Mouse (Mus musculus): ENCODE results near the gene Rnh1. TPM values are rescaled to one million over a fixed set of nuclear protein-coding genes. Genes with fewer than 3 reads are reported as not detected.

Rnh1 gene
- polyA plus RNA-seq, 1 experiment from 2014 or later, result 50.0 TPM

DNA sequence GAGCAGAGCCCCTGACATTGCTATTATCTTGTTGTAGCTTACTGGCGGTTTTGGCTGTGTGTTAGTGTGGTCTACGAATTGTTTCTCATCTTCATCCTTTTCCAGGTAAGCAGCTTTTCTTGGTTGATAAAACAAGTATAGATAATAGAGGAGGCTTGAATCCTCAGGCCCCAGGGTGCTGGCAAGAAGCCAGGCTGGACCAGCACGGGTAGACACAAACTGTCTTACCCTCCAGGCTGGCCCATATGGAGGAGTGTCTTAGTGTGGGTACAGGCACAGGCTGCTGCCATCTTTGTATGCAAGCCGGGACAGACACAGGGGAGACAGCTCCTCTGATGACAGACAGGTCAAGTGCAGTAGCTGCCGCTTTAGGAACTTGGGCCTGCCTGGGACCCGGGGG, 25.6 kb downstream of the Rnh1 start:
- no peak for ATAC-seq (ENCODE audit: low FRiP score)
- H3K36me3 ChIP-seq, result peaks cover 41% of the 10 kb centered on the region
- H3K4me2 ChIP-seq, result no peak overlapping the region
- no peaks in the 10 kb centered on the region for H3K27me3 ChIP-seq (replicated peaks)
- no peaks in the 10 kb centered on the region for H3K9me3 ChIP-seq (replicated peaks)
- no peaks in the 10 kb centered on the region for H3K4me1 ChIP-seq
- no peak overlapping the region for H3K9ac ChIP-seq (replicated peaks)
- no peak overlapping the region for H3K27ac ChIP-seq (replicated peaks)
- WGBS, result 79% methylated on average over 6 of the region's 6 CpGs
- no peak overlapping the region for H3K4me3 ChIP-seq (replicated peaks)

DNA sequence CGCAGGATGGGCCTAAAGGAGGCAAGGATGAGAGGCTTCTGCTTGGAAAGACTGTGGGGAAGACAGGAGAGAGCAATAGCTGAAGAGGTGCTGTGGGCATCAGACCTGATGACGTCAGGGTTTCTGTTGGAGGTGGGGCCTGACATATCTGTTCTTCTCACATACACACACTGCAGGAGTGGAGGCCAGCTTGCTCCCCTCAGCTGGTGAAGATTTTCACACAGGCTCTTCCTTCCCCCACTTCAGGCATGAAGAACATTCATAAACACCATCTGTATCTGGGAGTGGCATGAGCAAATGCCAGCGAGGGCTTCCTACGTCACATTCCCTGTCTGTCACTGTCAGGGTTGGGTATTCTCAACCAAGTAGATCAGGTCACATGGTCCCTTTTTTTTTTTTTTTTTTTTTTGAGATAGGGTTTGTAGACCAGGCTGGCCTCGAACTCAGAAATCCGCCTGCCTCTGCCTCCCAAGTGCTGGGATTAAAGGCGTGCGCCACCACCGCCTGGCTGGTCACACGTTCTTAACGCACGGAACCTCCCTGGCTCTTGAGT, 26.5 kb downstream of the Rnh1 start:
- Histone ChIP-seq H3K4me2 (no peak overlapping the region), H3K27ac (replicated peaks) (no peak overlapping the region), H3K27me3 (replicated peaks) (no peaks in the 10 kb centered on the region), H3K4me3 (replicated peaks) (no peak overlapping the region), H3K4me1 (no peaks in the 10 kb centered on the region), H3K9ac (replicated peaks) (no peak overlapping the region), H3K36me3 (peaks cover 40% of the 10 kb centered on the region), H3K9me3 (replicated peaks) (no peaks in the 10 kb centered on the region)
- no peak for ATAC-seq (ENCODE audit: low FRiP score)
- 95% methylated on average over 12 of the region's 12 CpGs for WGBS

GRCm38 (mm10) chr7:141145403-141145802, 27.3 kb downstream of the Rnh1 start:
- no peaks in the 10 kb centered on the region for H3K27me3 ChIP-seq (replicated peaks)
- no peak overlapping the region for H3K4me2 ChIP-seq
- H3K4me1 ChIP-seq, result no peaks in the 10 kb centered on the region
- peaks cover 40% of the 10 kb centered on the region for H3K36me3 ChIP-seq
- ATAC-seq (ENCODE audit: low FRiP score), result no peak
- H3K9me3 ChIP-seq (replicated peaks), result no peaks in the 10 kb centered on the region
- H3K27ac ChIP-seq (replicated peaks), result no peak overlapping the region
- 90% methylated on average over 1 of the region's 1 CpGs for WGBS
- no peak overlapping the region for H3K9ac ChIP-seq (replicated peaks)
- no peak overlapping the region for H3K4me3 ChIP-seq (replicated peaks)

- no peak overlapping the region for H3K9ac ChIP-seq (replicated peaks)
- peaks cover 40% of the 10 kb centered on the region for H3K36me3 ChIP-seq
- no peaks in the 10 kb centered on the region for H3K9me3 ChIP-seq (replicated peaks)
- WGBS, result 90% methylated on average over 3 of the region's 3 CpGs
- no peak overlapping the region for H3K27ac ChIP-seq (replicated peaks)
- no peaks in the 10 kb centered on the region for H3K4me1 ChIP-seq
- no peaks in the 10 kb centered on the region for H3K27me3 ChIP-seq (replicated peaks)
- H3K4me2 ChIP-seq, result no peak overlapping the region
- ATAC-seq (ENCODE audit: low FRiP score), result no peak
- no peak overlapping the region for H3K4me3 ChIP-seq (replicated peaks)
Measured at GRCm38 (mm10) chr7:141144650-141145049, 28.0 kb downstream of the Rnh1 start.

GRCm38 (mm10) chr7:141143861-141144260, 28.8 kb downstream of the Rnh1 start:
- H3K4me1 ChIP-seq, result no peaks in the 10 kb centered on the region
- H3K36me3 ChIP-seq, result peaks cover 46% of the 10 kb centered on the region
- H3K4me3 ChIP-seq (replicated peaks), result no peak overlapping the region
- H3K4me2 ChIP-seq, result no peak overlapping the region
- no peak overlapping the region for H3K27ac ChIP-seq (replicated peaks)
- H3K9me3 ChIP-seq (replicated peaks), result no peaks in the 10 kb centered on the region
- no peaks in the 10 kb centered on the region for H3K27me3 ChIP-seq (replicated peaks)
- ATAC-seq (ENCODE audit: low FRiP score), result no peak
- H3K9ac ChIP-seq (replicated peaks), result no peak overlapping the region
- 91% methylated on average over 2 of the region's 2 CpGs for WGBS

DNA sequence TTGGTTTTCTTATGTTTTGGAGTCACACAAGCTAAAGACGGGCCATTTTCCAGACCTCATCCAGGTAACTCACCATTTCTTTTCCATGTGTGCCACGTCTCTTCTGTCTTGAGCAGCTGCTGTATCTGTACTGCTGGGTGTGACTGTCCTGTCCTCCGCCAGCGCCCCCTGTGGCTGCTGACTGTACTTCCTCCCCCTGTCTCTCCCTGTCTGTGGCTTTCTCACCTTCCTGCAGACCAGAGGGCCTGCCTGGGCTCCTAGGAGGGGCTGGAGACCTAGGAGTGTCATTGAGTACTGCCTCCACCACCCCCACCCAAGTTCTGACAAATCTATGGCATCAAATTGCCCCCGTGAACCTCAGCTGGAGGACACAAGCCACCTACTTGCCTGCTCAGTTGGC, 29.5 kb downstream of the Rnh1 start:
- H3K4me1 ChIP-seq, result no peaks in the 10 kb centered on the region
- H3K27ac ChIP-seq (replicated peaks), result no peak overlapping the region
- H3K9ac ChIP-seq (replicated peaks), result no peak overlapping the region
- peaks cover 51% of the 10 kb centered on the region for H3K36me3 ChIP-seq
- no peak for ATAC-seq (ENCODE audit: low FRiP score)
- H3K27me3 ChIP-seq (replicated peaks), result no peaks in the 10 kb centered on the region
- no peak overlapping the region for H3K4me3 ChIP-seq (replicated peaks)
- no peaks in the 10 kb centered on the region for H3K9me3 ChIP-seq (replicated peaks)
- WGBS, result 61% methylated on average over 5 of the region's 5 CpGs
- H3K4me2 ChIP-seq, result no peak overlapping the region

GRCm38 (mm10) chr7:141141326-141141725, 31.3 kb downstream of the Rnh1 start:
- 88% methylated on average over 4 of the region's 4 CpGs for WGBS
- Histone ChIP-seq H3K27ac (replicated peaks) (no peak overlapping the region), H3K4me3 (replicated peaks) (no peak overlapping the region), H3K9me3 (replicated peaks) (no peaks in the 10 kb centered on the region), H3K4me1 (no peaks in the 10 kb centered on the region), H3K36me3 (peaks cover 56% of the 10 kb centered on the region), H3K4me2 (no peak overlapping the region), H3K27me3 (replicated peaks) (no peaks in the 10 kb centered on the region), H3K9ac (replicated peaks) (no peak overlapping the region)
- ATAC-seq (ENCODE audit: low FRiP score), result no peak

DNA sequence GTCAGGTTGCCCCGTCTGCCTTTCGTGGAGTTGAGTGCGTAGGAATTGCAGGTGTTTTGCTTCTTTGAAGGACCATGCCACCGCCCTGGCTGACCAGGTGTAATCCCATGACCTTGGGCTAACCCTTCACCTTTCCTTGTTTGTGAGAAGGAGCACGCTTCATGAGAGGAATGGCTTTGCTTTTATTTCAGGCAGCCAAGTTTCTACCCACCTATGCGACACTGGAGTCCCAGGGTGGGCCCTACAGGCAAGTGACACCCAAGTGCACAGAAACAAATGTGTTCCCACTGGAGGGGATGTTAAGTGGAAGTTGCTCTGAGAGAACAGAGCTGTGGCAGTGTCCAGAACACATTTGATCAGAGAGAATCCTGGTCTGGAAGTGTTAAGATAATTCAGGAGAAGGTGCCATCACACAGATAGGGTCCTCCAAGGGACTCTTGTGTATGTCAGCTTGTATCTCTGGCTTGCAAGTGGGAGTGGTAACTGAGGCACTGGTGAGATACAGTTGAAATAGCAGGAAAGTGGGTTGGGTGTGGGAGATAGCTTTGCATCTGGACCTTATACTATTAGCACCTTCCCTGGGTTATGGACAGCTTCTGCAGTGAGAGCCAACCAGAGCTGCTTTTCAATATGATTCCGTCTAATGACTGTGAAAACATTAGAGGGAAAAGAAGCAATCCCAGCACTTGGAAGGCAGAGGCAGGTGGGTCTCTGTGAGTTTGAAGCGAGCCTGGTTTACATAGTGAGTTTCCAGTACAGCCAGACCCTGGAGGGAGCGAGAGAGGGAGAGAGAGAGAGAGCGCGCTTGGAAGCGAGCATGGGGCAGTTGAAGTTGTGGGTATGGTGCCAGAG, 40.5 kb downstream of the Rnh1 start:
- no peak for ATAC-seq (ENCODE audit: low FRiP score)
- 56% methylated on average over 12 of the region's 12 CpGs for WGBS
- H3K27ac ChIP-seq (replicated peaks), result no peak overlapping the region

DNA sequence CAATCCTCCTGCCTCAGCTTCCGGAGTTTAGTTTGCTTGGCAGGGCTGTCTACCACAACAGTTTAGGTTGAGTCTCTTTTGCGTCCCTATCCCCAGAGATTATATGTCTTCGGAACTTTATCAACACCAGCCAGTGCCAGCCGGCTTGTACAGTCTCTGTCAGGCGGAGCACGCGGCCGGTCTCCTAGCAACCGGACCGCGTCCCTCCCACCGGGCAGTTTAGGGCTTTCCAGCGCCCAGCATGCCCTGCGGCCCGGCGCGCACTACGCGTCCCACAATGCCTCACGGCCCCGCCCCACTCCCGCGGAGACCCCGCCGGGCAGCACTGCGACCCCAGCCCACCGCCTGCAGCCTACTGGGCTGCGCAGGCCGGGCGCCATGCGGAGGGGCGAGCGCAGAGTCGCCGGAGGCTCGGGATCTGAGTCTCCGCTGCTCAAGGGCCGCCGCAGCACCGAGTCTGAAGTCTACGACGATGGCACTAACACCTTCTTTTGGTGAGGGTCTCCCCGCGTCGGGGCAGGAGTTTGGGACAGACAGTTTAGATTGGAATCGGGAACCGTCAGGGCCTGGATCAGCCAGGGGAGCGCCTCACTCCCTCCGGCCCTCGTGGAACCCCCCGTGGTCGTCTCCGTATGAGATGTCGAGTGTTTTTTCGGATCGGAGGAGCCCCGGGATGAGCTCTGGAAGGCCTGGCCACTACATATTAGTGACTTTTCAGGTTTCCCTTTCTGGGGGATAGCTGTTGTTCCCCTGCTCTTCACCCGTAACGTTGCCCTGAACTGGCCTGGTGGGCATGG, 41.4 kb downstream of the Rnh1 start:
- Histone ChIP-seq H3K4me1 (peaks cover 19% of the 10 kb centered on the region), H3K4me2 (peak overlapping the region; percentile 89), H3K36me3 (peaks cover 11% of the 10 kb centered on the region), H3K9ac (replicated peaks) (peak overlapping the region; percentile 84), H3K4me3 (replicated peaks) (peak overlapping the region; percentile 89), H3K27ac (replicated peaks) (peak overlapping the region; percentile 73; the same call in 1 of the 2 replicates), H3K27me3 (replicated peaks) (no peaks in the 10 kb centered on the region), H3K9me3 (replicated peaks) (no peaks in the 10 kb centered on the region)
- ATAC-seq (ENCODE audit: low FRiP score), result peak; percentile 99
- WGBS, result under 1% methylated on average over 59 of the region's 59 CpGs

More for the DNA sequence above, 40.5 kb downstream of the Rnh1 start:
- peak overlapping the region; percentile 89 for H3K4me3 ChIP-seq (replicated peaks)
- H3K9ac ChIP-seq (replicated peaks), result peak overlapping the region; percentile 84
- peak overlapping the region; percentile 89 for H3K4me2 ChIP-seq
- no peaks in the 10 kb centered on the region for H3K9me3 ChIP-seq (replicated peaks)
- no peaks in the 10 kb centered on the region for H3K27me3 ChIP-seq (replicated peaks)
- peaks cover 19% of the 10 kb centered on the region for H3K4me1 ChIP-seq
- peaks cover 20% of the 10 kb centered on the region for H3K36me3 ChIP-seq

DNA sequence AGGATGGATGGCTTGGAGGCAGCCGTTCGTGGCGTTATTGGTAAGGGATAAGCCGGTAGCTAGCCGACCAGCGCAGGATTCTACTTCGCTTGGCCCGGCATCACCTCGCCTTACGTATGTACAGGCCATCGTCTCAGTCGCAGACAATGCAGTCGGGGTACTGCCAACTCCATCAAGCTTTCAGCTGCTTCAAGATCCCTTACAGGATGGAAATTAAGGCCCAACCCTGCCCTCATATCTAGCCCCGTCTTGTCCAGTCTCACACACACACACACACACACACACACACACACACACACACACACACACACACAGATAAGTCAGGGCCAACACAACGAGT, 49.2 kb downstream of the Rnh1 start:
- Histone ChIP-seq H3K9ac (replicated peaks) (peak overlapping the region; percentile 67), H3K4me2 (peak overlapping the region; percentile 64), H3K27ac (replicated peaks) (peak overlapping the region; percentile 80), H3K4me3 (replicated peaks) (peak overlapping the region; percentile 63), H3K36me3 (no peaks in the 10 kb centered on the region), H3K27me3 (replicated peaks) (no peaks in the 10 kb centered on the region), H3K9me3 (replicated peaks) (no peaks in the 10 kb centered on the region), H3K4me1 (peaks cover 5% of the 10 kb centered on the region; the same call in 1 of the 2 replicates)
- 2% methylated on average over 15 of the region's 15 CpGs for WGBS
- ATAC-seq (ENCODE audit: low FRiP score), result peak; percentile 32

DNA sequence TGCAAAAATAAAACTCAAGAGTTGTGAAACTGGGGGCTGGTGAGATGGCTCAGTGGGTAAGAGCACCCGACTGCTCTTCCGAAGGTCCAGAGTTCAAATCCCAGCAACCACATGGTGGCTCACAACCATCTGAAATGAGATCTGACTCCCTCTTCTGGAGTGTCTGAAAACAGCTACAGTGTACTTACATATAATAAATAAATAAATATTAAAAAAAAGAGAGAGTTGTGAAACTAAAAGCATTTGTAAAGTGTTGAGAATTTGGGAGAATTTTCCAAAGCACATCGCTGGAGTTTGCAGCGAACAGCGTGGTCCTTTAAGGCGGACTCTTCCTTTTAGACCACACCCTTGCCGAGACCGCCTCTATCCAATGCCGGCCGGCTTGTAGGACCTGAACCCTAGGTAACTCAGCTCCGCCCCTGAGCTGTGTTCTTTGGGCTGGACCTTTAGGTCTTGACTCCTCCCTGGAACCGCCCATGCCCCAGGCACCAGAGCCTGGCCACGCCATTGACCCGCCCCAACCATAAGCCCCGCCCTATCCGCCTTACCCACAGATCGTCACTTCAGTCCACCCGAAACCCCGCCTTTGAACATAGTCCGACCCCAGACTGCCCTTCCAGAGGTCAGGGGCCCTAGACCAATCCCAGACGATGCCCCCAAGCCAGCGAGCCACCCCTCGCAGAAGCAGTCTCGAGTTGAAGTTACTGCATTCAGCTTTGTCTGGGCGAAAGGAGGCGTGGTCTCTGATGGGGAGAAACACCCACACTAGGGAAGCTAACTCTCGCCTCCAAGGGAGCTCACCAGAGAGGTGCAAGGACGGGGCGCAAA, 49.8 kb downstream of the Rnh1 start:
- peak; percentile 97 for ATAC-seq (ENCODE audit: low FRiP score)
- peak overlapping the region; percentile 80 for H3K27ac ChIP-seq (replicated peaks)
- WGBS, result 2% methylated on average over 29 of the region's 29 CpGs
- H3K27me3 ChIP-seq (replicated peaks), result peaks cover 5% of the 10 kb centered on the region; the same call in 1 of the 2 replicates
- peak overlapping the region; percentile 64 for H3K4me2 ChIP-seq
- H3K36me3 ChIP-seq, result no peaks in the 10 kb centered on the region
- H3K4me3 ChIP-seq (replicated peaks), result peak overlapping the region; percentile 63
- no peaks in the 10 kb centered on the region for H3K9me3 ChIP-seq (replicated peaks)
- peaks cover 5% of the 10 kb centered on the region; the same call in 1 of the 2 replicates for H3K4me1 ChIP-seq
- H3K9ac ChIP-seq (replicated peaks), result peak overlapping the region; percentile 67

All from neural tube, embryonic 15.5 days (tissue).